Mouse (Mus musculus) liver, embryonic 11.5 days (tissue): ENCODE results near the gene Fam222b. TPM values are rescaled to one million over a fixed set of nuclear protein-coding genes. Genes with fewer than 3 reads are reported as not detected.
"Not testable (repeated sequence)": the region's sequence is repeated elsewhere in the genome, so short reads cannot be mapped to it uniquely, and the experiment has no call there.

Experiments used
- ATAC-seq: fragments of 200-750 bp; cut with Nextera tagmentation; replicated peaks from 2 replicates; pipeline ENCODE4 v1.8.0; 2017; ENCODE audit warnings: moderate number of reproducible peaks, mild to moderate bottlenecking, moderate TSS enrichment, moderate library complexity; ENCODE audit not compliant: low FRiP score
- DNase-seq: peaks from one replicate; pipeline ENCODE4 v3.0.0-alpha.2; 2017; ENCODE audit warnings: low spot score
- H3K27ac ChIP-seq: fragments of 300-500 bp; sonication (generic); 2 replicates; pipeline ENCODE4 v1.5.1; 2014; ENCODE audit warnings: mild to moderate bottlenecking, low read depth, low read length, control low read depth
- H3K27me3 ChIP-seq: fragments of 300-500 bp; sonication (generic); replicated peaks from 2 replicates; pipeline ENCODE4 v1.6.1; 2014; ENCODE audit warnings: low read length, mixed read lengths; ENCODE audit not compliant: control insufficient read depth, insufficient read depth
- H3K36me3 ChIP-seq: fragments of 300-500 bp; sonication (generic); 2 replicates; pipeline ENCODE4 v1.6.1; 2014; ENCODE audit warnings: mild to moderate bottlenecking, low read length, moderate library complexity, mixed read lengths; ENCODE audit not compliant: control insufficient read depth, insufficient read depth
- H3K4me1 ChIP-seq: fragments of 300-500 bp; sonication (generic); replicated peaks from 2 replicates; pipeline ENCODE4 v1.6.1; 2014; ENCODE audit warnings: low read length, mixed read lengths; ENCODE audit not compliant: control insufficient read depth, insufficient read depth
- H3K4me2 ChIP-seq: fragments of 300-500 bp; sonication (generic); 2 replicates; pipeline ENCODE4 v1.6.1; 2014; ENCODE audit warnings: mild to moderate bottlenecking, control low read depth, moderate library complexity
- H3K4me3 ChIP-seq: fragments of 300-500 bp; sonication (generic); 2 replicates; pipeline ENCODE4 v1.5.1; 2014; ENCODE audit warnings: low read depth, low read length, control low read depth
- H3K9ac ChIP-seq: fragments of 300-500 bp; sonication (generic); 2 replicates; pipeline ENCODE4 v1.6.1; 2014; ENCODE audit warnings: low read depth, low read length, control low read depth
- H3K9me3 ChIP-seq: fragments of 300-500 bp; sonication (generic); 2 replicates; pipeline ENCODE4 v1.6.1; 2016; ENCODE audit warnings: low read length, inconsistent platforms, mixed read lengths; ENCODE audit not compliant: control insufficient read depth
- WGBS: fragments of 180-500 bp; shearing (Covaris S2); extraction: QIAGEN DNeasy Blood & Tissue Kit; methylation state at CpG from one replicate; pipeline ENCODE4 v1.1.7; 2014; 5-methylcytosine and 5-hydroxymethylcytosine counted together
- polyA plus RNA-seq: library from polyadenylated mRNA; unstranded; fragments of >200 nt; fragmentation: Nextera tagmentation; extraction: Ambion mirVana; gene quantifications from 2 replicates; pipeline ENCODE4 v1.2.1, GENCODE M21; 2014

Fam222b gene
- 13.9 and 17.3 TPM in 2 replicates for polyA plus RNA-seq

DNA sequence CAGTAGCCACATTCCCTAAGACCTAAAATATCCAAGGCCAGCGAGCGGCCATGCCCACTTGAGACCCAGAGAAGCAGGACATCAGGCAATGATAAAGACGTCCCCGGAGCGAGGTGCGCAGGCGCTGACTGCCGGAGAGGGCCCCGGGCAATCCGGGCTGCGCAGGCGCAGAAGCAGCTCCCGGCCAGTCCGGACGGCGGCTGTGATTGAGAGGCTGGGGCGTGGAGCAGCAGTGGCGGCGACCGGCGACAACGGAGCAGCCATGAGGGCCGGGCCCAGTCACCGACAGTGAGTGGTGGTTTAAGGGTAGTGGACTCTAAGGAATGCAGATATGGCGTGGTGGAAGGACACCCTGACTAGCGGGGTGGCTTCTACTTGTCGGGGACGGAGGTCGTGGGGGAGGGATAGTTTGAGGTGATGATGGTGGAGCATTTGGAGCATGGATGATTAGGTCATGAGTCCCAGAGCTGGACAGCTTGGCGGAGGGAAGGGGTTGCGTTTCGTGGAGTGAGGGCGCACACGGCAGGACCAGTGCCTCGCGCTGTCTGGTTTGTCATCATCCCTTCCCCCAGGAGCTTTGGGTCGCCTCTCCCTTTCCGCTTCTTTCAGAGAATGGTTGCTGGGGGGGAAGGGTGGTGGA, at the start of gene Fam222b:
Gene Fam222b, plus strand, starts transcription at position 157 of the 640 bp plus-strand sequence.
- Histone ChIP-seq H3K4me3 (peak within 1 kb of the TSS; percentile 73), H3K27me3 (no peaks in the 10 kb centered on the region), H3K4me1 (peaks cover 16% of the 10 kb centered on the region), H3K9me3 (no peaks in the 10 kb centered on the region), H3K36me3 (no peaks in the 10 kb centered on the region), H3K27ac (peak within 1 kb of the TSS; percentile 35; the same call in 1 of the 2 replicates), H3K4me2 (peak within 1 kb of the TSS; percentile 87), H3K9ac (peak within 1 kb of the TSS; percentile 64)
- peak; percentile 84 for ATAC-seq
- DNase-seq: peak; percentile 87
- WGBS: under 1% methylated on average over 38 of the region's 38 CpGs

DNA sequence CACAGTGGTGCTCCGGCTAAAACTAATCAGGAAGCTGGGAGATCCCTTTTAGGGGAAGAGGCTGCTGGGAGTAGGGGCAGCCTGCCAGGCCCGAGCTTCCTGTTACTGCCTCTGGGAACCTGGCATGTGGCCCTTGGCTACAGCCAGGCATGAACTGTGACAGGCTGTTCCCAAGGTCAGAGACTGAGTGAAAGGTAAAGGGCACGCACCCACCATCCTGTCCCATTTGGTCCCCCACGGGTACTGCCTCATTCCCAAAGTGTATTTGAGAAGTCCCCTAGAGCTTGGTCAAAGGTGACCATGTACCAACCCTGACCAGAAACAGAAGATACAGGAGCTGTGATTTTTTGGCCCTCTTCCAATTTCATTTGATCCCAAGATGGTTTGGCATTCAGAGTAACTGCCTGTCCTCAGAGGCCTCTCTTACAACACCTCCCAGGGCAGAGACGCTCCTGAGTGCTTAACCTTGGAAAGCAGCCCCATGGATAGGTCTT, 49.7 kb upstream of the Fam222b start:
- 84% methylated on average over 5 of the region's 5 CpGs for WGBS
- peaks cover 5% of the 10 kb centered on the region; the same call in 1 of the 2 replicates for H3K36me3 ChIP-seq
- no peak overlapping the region for H3K27ac ChIP-seq
- H3K9ac ChIP-seq: no peak overlapping the region
- H3K4me3 ChIP-seq: no peak overlapping the region
- ATAC-seq: no peak
- H3K4me1 ChIP-seq: no peaks in the 10 kb centered on the region
- no peak for DNase-seq
- no peaks in the 10 kb centered on the region for H3K9me3 ChIP-seq
- no peaks in the 10 kb centered on the region for H3K27me3 ChIP-seq
- H3K4me2 ChIP-seq: no peak overlapping the region

- ATAC-seq, H3K9ac ChIP-seq, H3K4me3 ChIP-seq, H3K36me3 ChIP-seq, H3K27ac ChIP-seq, H3K27me3 ChIP-seq, H3K9me3 ChIP-seq, DNase-seq, H3K4me2 ChIP-seq, H3K4me1 ChIP-seq: not testable (repeated sequence)
- 96% methylated on average over 4 of the region's 4 CpGs for WGBS
These were observed 45.8 kb upstream of the Fam222b start for GRCm38 (mm10) chr11:78048637-78049036.

- Histone ChIP-seq H3K9me3 (no peaks in the 10 kb centered on the region), H3K4me2 (0 out of 2 replicates have a peak overlapping the region, but pooled peaks have one; percentile 4), H3K4me3 (no peak overlapping the region), H3K4me1 (peaks cover 6% of the 10 kb centered on the region), H3K9ac (no peak overlapping the region; the same call in 1 of the 2 replicates), H3K27ac (no peak overlapping the region), H3K27me3 (no peaks in the 10 kb centered on the region), H3K36me3 (peaks cover 2% of the 10 kb centered on the region)
- no peak for DNase-seq
- peak; percentile 75 for ATAC-seq
- 70% methylated on average over 8 of the region's 8 CpGs for WGBS
These were observed 41.4 kb upstream of the Fam222b start for GRCm38 (mm10) chr11:78053078-78053477.

GRCm38 (mm10) chr11:78056946-78057345, 37.5 kb upstream of the Fam222b start:
- no peaks in the 10 kb centered on the region for H3K9me3 ChIP-seq
- H3K27me3 ChIP-seq: no peaks in the 10 kb centered on the region
- H3K9ac ChIP-seq: no peak overlapping the region
- H3K4me2 ChIP-seq: no peak overlapping the region
- no peak overlapping the region for H3K4me3 ChIP-seq
- H3K27ac ChIP-seq: no peak overlapping the region
- H3K36me3 ChIP-seq: peaks cover 5% of the 10 kb centered on the region
- peaks cover 15% of the 10 kb centered on the region for H3K4me1 ChIP-seq
- ATAC-seq (no peak), DNase-seq (no peak)
- 86% methylated on average over 8 of the region's 8 CpGs for WGBS

GRCm38 (mm10) chr11:78059833-78060757, 34.4 kb upstream of the Fam222b start:
- H3K9ac ChIP-seq: 0 out of 2 replicates have a peak overlapping the region, but pooled peaks have one; percentile 18
- peaks cover 5% of the 10 kb centered on the region for H3K36me3 ChIP-seq
- H3K4me1 ChIP-seq: peaks cover 15% of the 10 kb centered on the region
- H3K27me3 ChIP-seq: no peaks in the 10 kb centered on the region
- 53% methylated on average over 9 of the region's 9 CpGs for WGBS
- peak overlapping the region; percentile 25 for H3K4me2 ChIP-seq
- ATAC-seq (peak; percentile 86), DNase-seq (no peak)
- no peaks in the 10 kb centered on the region for H3K9me3 ChIP-seq
- H3K27ac ChIP-seq: 0 out of 2 replicates have a peak overlapping the region, but pooled peaks have one; percentile 45
- H3K4me3 ChIP-seq: no peak overlapping the region; the same call in 1 of the 2 replicates

- Histone ChIP-seq H3K27ac (peak overlapping the region; percentile 57), H3K4me3 (no peak overlapping the region), H3K27me3 (no peaks in the 10 kb centered on the region), H3K4me2 (no peak overlapping the region), H3K36me3 (peaks cover 5% of the 10 kb centered on the region), H3K9me3 (no peaks in the 10 kb centered on the region), H3K4me1 (peaks cover 36% of the 10 kb centered on the region), H3K9ac (no peak overlapping the region)
- WGBS: 70% methylated on average over 1 of the region's 1 CpGs
- DNase-seq: no peak
- ATAC-seq: no peak
These were observed 31.9 kb upstream of the Fam222b start for GRCm38 (mm10) chr11:78062563-78062962.

DNA sequence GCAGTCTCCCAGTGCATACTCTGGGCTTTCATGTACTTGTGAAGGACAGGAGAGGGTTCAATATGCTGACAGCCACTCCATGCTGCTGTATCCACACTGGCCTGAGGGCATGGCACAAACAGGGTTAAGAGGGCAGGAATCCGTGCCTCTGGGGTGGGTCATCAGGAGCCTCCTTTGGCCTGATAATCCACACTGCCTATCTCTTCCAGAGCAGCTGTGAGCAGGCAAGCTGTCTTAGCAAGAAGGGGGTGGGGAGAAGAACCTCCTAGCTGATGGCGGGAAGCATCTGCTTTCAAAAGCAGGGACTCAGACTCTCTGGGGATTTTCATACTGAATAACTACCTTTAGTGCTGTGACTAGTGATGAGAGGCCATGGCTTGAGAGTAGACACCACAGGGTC, 28.6 kb upstream of the Fam222b start:
- H3K27ac ChIP-seq: peak overlapping the region; percentile 99

More for the DNA sequence above, 28.6 kb upstream of the Fam222b start:
- H3K4me3 ChIP-seq: peak overlapping the region; percentile 6; the same call in 1 of the 2 replicates
- no peaks in the 10 kb centered on the region for H3K36me3 ChIP-seq
- H3K4me2 ChIP-seq: peak overlapping the region; percentile 47
- peaks cover 49% of the 10 kb centered on the region for H3K4me1 ChIP-seq
- 19% methylated on average over 2 of the region's 2 CpGs for WGBS
- no peaks in the 10 kb centered on the region for H3K27me3 ChIP-seq
- ATAC-seq: peak; percentile 80
- H3K9me3 ChIP-seq: no peaks in the 10 kb centered on the region
- peak overlapping the region; percentile 64 for H3K9ac ChIP-seq
- DNase-seq: no peak
